27 mouse cellular contexts compared by ENCODE assay signal in genomic region chr6:45991086-45991485, GRCm38 (mm10).
DNase-seq lines count a peak whose midpoint lies in the region; ATAC-seq and TF ChIP-seq lines count a peak whose summit lies in the region.
"Had no signal": no experiment of that assay in that cellular context is flagged by ENCODE, and none has a peak within 500 bp of the region (broad histone marks: within the 10 kb centered on the region; RNA-seq: fewer than 3 reads in every experiment).

No protein-coding gene starts in this region.

- no peaks in the 10 kb centered on the region for H3K4me1 ChIP-seq in stomach, postnatal 0 days (replicated peaks; ENCODE audit: control insufficient read depth, insufficient read depth)
- H3K4me1 ChIP-seq: heart, embryonic 10.5 days; heart, embryonic 13.5 days had no signal

- peak; percentile 86 for DNase-seq in cerebellum, postnatal 10 days
- no peak for DNase-seq in cerebellum, adult 9-10 months
- peak; percentile 11 to 15 for DNase-seq in cerebellum, postnatal 36 days
- no peak for DNase-seq in cerebellum, adult 11-12 months
- DNase-seq in brain, adult 2 months (ENCODE audit: low read depth, low spot score), result peak; percentile 21
- DNase-seq in stomach, postnatal 0 days (ENCODE audit: low spot score), result no peak
- DNase-seq: adrenal gland, postnatal 10 days; adrenal gland, postnatal 36 days; B cell, adult 2 months; gastrocnemius, postnatal 10 days; gastrocnemius, postnatal 36 days; heart, adult 2 months; heart, postnatal 14 days; heart, postnatal 4 days; kidney, adult 18-20 months had no signal

- no peaks in the 10 kb centered on the region for H3K9me3 ChIP-seq in stomach, postnatal 0 days (ENCODE audit: control insufficient read depth, low read length)
- H3K9me3 ChIP-seq: forebrain, embryonic 10.5 days; forebrain, embryonic 13.5 days; G1E; heart, embryonic 10.5 days; heart, embryonic 13.5 days had no signal

- ATAC-seq in stomach, postnatal 0 days (ENCODE audit: low FRiP score, low TSS enrichment), result no peak
- ATAC-seq: forebrain, embryonic 13.5 days; forebrain, embryonic 16.5 days; hindbrain, postnatal 0 days; inflammation-experienced regulatory T-cells, adult 6 months; intestine, embryonic 16.5 days; Patski had no signal

- 89% methylated on average over 1 of the region's 1 CpGs for WGBS in stomach, postnatal 0 days

- H3K36me3 ChIP-seq in stomach, postnatal 0 days (ENCODE audit: control insufficient read depth, insufficient read depth, low read length), result no peaks in the 10 kb centered on the region
- H3K36me3 ChIP-seq: forebrain, embryonic 10.5 days; G1E; heart, embryonic 10.5 days; heart, embryonic 13.5 days had no signal

- H3K4me2 ChIP-seq in stomach, postnatal 0 days (replicated peaks; ENCODE audit: low read depth), result no peak overlapping the region
- H3K4me2 ChIP-seq: forebrain, embryonic 13.5 days; heart, embryonic 13.5 days; hindbrain, embryonic 14.5 days had no signal

- TF ChIP-seq CTCF in stomach, postnatal 0 days (IDR thresholded peaks at IDR 0.05; ENCODE audit: low read depth), result no peak

- H3K9ac ChIP-seq in stomach, postnatal 0 days (ENCODE audit: low read length), result no peak overlapping the region
- H3K9ac ChIP-seq: forebrain, embryonic 13.5 days; heart, embryonic 13.5 days; hindbrain, embryonic 14.5 days had no signal

- H3K4me3 ChIP-seq in stomach, postnatal 0 days (ENCODE audit: low read depth, low read length), result no peak overlapping the region
- H3K4me3 ChIP-seq: forebrain, embryonic 10.5 days; forebrain, embryonic 13.5 days; heart, adult 2 months; heart, embryonic 10.5 days; heart, embryonic 13.5 days had no signal

- TF ChIP-seq EP300 in stomach, postnatal 0 days (optimal IDR thresholded peaks at IDR 0.05), result no peak

- H3K27me3 ChIP-seq in stomach, postnatal 0 days (ENCODE audit: control insufficient read depth, insufficient read depth, low read length), result no peaks in the 10 kb centered on the region
- H3K27me3 ChIP-seq: CH12.LX; forebrain, embryonic 13.5 days; heart, embryonic 13.5 days; Patski had no signal

- no peak overlapping the region for H3K27ac ChIP-seq in stomach, postnatal 0 days (replicated peaks)
- H3K27ac ChIP-seq: forebrain, embryonic 10.5 days; forebrain, embryonic 13.5 days; heart, adult 2 months; heart, embryonic 10.5 days; heart, embryonic 13.5 days; hindbrain, embryonic 14.5 days; hindbrain, postnatal 0 days had no signal

Comparison
In these comparisons a context has a peak if more than half of its experiments do, and no peak if none do; other contexts are left out.
1. DNase-seq: peak in cerebellum, postnatal 10 days (2 of 2), cerebellum, postnatal 36 days (2 of 2) and brain, adult 2 months (single experiment); none in cerebellum, adult 9-10 months (single experiment), cerebellum, adult 11-12 months (single experiment) and stomach, postnatal 0 days (single experiment).